Mouse (Mus musculus) left cerebral cortex, adult 11 months (tissue): ENCODE data around the gene Actbl2.

ENCODE experiments used
- DNase-seq: peaks from one replicate; pipeline ENCODE4 v3.0.0; 2022; ENCODE audit warnings: low spot score

Actbl2 gene

GRCm38 (mm10) chr13:111254713-111255112 lies at the start of gene Actbl2:
Gene Actbl2 (plus strand): TSS chr13:111255013.
- DNase-seq: no peak

GRCm38 (mm10) chr13:111210649-111211378 lies 44.0 kb upstream of the Actbl2 start:
- DNase-seq: no peak

GRCm38 (mm10) chr13:111228768-111229167 lies 26.0 kb upstream of the Actbl2 start:
- DNase-seq: no peak

GRCm38 (mm10) chr13:111229541-111229940 lies 25.3 kb upstream of the Actbl2 start:
- no peak for DNase-seq

GRCm38 (mm10) chr13:111232416-111232815 lies 22.4 kb upstream of the Actbl2 start:
- no peak for DNase-seq

- DNase-seq: no peak
Observed at GRCm38 (mm10) chr13:111233356-111233755, 21.5 kb upstream of the Actbl2 start.

- DNase-seq: no peak
Observed at GRCm38 (mm10) chr13:111234573-111234972, 20.2 kb upstream of the Actbl2 start.

GRCm38 (mm10) chr13:111235719-111236166 lies 19.1 kb upstream of the Actbl2 start:
- DNase-seq: no peak

- no peak for DNase-seq
Observed at GRCm38 (mm10) chr13:111236461-111236864, 18.4 kb upstream of the Actbl2 start.

- no peak for DNase-seq
Observed at GRCm38 (mm10) chr13:111237296-111237695, 17.5 kb upstream of the Actbl2 start.

- no peak for DNase-seq
Observed at GRCm38 (mm10) chr13:111237865-111238465, 16.8 kb upstream of the Actbl2 start.

- no peak for DNase-seq
Observed at GRCm38 (mm10) chr13:111251106-111251505, 3.7 kb upstream of the Actbl2 start.

- DNase-seq: no peak
Observed at GRCm38 (mm10) chr13:111251795-111252194, 3.0 kb upstream of the Actbl2 start.

GRCm38 (mm10) chr13:111258016-111258415 lies 3.2 kb downstream of the Actbl2 start:
- DNase-seq: no peak

- no peak for DNase-seq
Observed at GRCm38 (mm10) chr13:111258424-111259092, 3.7 kb downstream of the Actbl2 start.

- DNase-seq: no peak
Observed at GRCm38 (mm10) chr13:111259093-111259491, 4.3 kb downstream of the Actbl2 start.

GRCm38 (mm10) chr13:111259711-111260110 lies 4.9 kb downstream of the Actbl2 start:
- DNase-seq: no peak

- DNase-seq: no peak
Observed at GRCm38 (mm10) chr13:111263186-111263585, 8.4 kb downstream of the Actbl2 start.

GRCm38 (mm10) chr13:111263758-111264157 lies 8.9 kb downstream of the Actbl2 start:
- no peak for DNase-seq

GRCm38 (mm10) chr13:111265231-111266000 lies 10.6 kb downstream of the Actbl2 start:
- DNase-seq: no peak

GRCm38 (mm10) chr13:111266855-111267254 lies 12.0 kb downstream of the Actbl2 start:
- no peak for DNase-seq

- no peak for DNase-seq
Observed at GRCm38 (mm10) chr13:111268992-111269391, 14.2 kb downstream of the Actbl2 start.
